Mouse (Mus musculus) hindbrain, embryonic 12.5 days (tissue): ENCODE results near the gene Mdm2. TPM values are rescaled to one million over a fixed set of nuclear protein-coding genes. Genes with fewer than 3 reads are reported as not detected.
"Not testable (repeated sequence)": the region's sequence is repeated elsewhere in the genome, so short reads cannot be mapped to it uniquely, and the experiment has no call there.

ENCODE experiments used
- ATAC-seq: fragments of 200-750 bp; cut with Nextera tagmentation; 2 replicates; pipeline ENCODE4 v1.8.0; 2017; ENCODE audit warnings: moderate TSS enrichment; ENCODE audit not compliant: low FRiP score
- H3K27ac ChIP-seq: fragments of 300-500 bp; sonication (generic); 2 replicates; pipeline ENCODE4 v1.5.1; 2016; ENCODE audit warnings: mild to moderate bottlenecking
- H3K27me3 ChIP-seq: fragments of 300-500 bp; sonication (generic); 2 replicates; pipeline ENCODE4 v1.6.1; 2016; ENCODE audit warnings: mild to moderate bottlenecking
- H3K36me3 ChIP-seq: fragments of 300-500 bp; sonication (generic); 2 replicates; pipeline ENCODE4 v1.6.1; 2016; ENCODE audit warnings: mild to moderate bottlenecking
- H3K4me1 ChIP-seq: fragments of 300-500 bp; sonication (generic); 2 replicates; pipeline ENCODE4 v1.6.1; 2016
- H3K4me2 ChIP-seq: fragments of 300-500 bp; sonication (generic); replicated peaks from 2 replicates; pipeline ENCODE4 v1.6.1; 2016; ENCODE audit warnings: mild to moderate bottlenecking
- H3K4me3 ChIP-seq: fragments of 300-500 bp; sonication (generic); 2 replicates; pipeline ENCODE4 v1.5.1; 2016; ENCODE audit warnings: mild to moderate bottlenecking
- H3K9ac ChIP-seq: fragments of 300-500 bp; sonication (generic); 2 replicates; pipeline ENCODE4 v1.6.1; 2016; ENCODE audit warnings: mild to moderate bottlenecking, moderate library complexity
- H3K9me3 ChIP-seq: fragments of 300-500 bp; sonication (generic); replicated peaks from 2 replicates; pipeline ENCODE4 v1.6.1; 2016; ENCODE audit warnings: mild to moderate bottlenecking
- WGBS: fragments of 180-500 bp; shearing (Covaris S2); methylation state at CpG from one replicate; pipeline ENCODE4 v1.1.7; 2016; 5-methylcytosine and 5-hydroxymethylcytosine counted together
- polyA plus RNA-seq: library from polyadenylated mRNA; unstranded; fragments of >200 nt; fragmentation: Nextera tagmentation; extraction: Ambion mirVana; gene quantifications from 2 replicates; pipeline ENCODE4 v1.2.1, GENCODE M21; 2016

Mdm2 gene
- polyA plus RNA-seq: 69.2 and 77.3 TPM in 2 replicates

DNA sequence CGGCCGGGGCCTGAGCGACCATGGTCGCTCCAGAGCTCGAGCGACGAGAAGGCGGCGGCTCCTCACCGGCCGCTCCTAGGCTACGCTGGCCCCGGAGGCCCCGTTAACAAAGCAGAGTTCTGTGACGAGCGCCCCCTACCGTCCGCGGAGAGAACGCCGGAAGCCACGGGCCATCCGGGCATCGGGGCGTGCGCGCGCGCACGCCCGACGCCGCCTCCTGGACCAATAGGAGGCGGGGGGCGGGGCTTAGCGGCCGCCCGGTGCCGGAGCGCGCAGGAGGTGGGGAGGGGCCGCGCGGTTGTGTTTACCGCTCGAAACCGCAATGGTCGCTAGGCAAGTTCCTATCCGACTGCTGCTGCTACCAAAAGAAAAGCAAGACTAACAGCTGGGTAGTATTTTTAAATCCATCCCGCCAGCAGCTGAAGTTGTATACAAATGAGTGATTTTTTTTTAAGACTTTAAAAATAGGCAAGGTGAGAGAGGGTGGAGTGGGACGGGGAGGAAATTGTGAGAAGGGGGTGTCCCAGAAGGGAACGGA lies at the start of gene Mdm2:
Mdm2 (minus strand) TSS at position 155 of the 538 bp plus-strand sequence.
- H3K36me3 ChIP-seq: peaks cover 13% of the 10 kb centered on the region
- WGBS: under 1% methylated on average over 51 of the region's 52 CpGs
- peak within 1 kb of the TSS; percentile 68 for H3K4me2 ChIP-seq
- peak within 1 kb of the TSS; percentile 96 for H3K27ac ChIP-seq
- H3K9me3 ChIP-seq: no peaks in the 10 kb centered on the region
- peak; percentile 95 for ATAC-seq
- H3K9ac ChIP-seq: peak within 1 kb of the TSS; percentile 93
- H3K27me3 ChIP-seq: no peaks in the 10 kb centered on the region
- H3K4me1 ChIP-seq: peaks cover 18% of the 10 kb centered on the region
- H3K4me3 ChIP-seq: peak within 1 kb of the TSS; percentile 81

DNA sequence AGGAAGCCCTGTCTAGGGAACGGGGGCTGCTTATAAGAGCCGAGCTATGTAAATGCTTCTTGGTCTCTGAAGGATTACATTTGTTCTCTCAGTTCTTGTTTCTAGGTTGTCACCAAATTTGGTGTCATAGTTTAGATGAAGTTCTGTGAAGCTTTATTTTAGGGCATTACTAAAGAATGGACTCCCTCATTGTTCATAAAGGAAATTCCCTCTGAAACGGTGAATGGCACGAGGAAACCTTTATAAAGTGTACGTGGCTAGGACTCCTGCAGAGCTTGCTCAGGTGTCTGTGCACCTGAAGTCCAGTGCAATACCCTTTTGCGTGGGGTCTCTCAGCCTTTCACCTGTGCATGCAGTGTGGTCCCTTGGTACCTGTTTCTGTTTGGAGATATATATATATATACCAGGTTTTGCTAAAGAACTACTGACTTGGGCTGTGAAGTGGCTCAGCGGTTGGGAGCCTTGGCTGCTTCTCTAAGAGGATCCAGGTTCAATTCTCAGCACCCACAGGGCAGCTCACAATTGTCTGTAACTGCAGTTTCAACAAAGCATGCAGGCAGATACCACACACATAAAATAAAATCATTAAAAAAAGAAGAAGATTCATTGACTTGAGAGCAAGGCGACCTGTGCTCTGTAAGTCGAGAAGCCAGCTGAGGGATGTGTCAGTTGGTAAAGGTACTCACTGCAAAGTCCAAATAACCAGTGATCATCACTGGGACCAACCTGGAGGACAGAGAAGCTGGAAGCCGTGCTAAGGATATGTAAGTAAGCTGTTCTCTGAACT lies 49.5 kb upstream of the Mdm2 start:
- no peak overlapping the region for H3K4me2 ChIP-seq
- ATAC-seq: no peak
- H3K27me3 ChIP-seq: no peaks in the 10 kb centered on the region
- WGBS: 94% methylated on average over 10 of the region's 10 CpGs
- H3K9ac ChIP-seq: no peak overlapping the region
- H3K27ac ChIP-seq: no peak overlapping the region
- H3K4me1 ChIP-seq: no peaks in the 10 kb centered on the region
- H3K4me3 ChIP-seq: no peak overlapping the region
- peaks cover 87% of the 10 kb centered on the region for H3K36me3 ChIP-seq
- H3K9me3 ChIP-seq: no peaks in the 10 kb centered on the region

DNA sequence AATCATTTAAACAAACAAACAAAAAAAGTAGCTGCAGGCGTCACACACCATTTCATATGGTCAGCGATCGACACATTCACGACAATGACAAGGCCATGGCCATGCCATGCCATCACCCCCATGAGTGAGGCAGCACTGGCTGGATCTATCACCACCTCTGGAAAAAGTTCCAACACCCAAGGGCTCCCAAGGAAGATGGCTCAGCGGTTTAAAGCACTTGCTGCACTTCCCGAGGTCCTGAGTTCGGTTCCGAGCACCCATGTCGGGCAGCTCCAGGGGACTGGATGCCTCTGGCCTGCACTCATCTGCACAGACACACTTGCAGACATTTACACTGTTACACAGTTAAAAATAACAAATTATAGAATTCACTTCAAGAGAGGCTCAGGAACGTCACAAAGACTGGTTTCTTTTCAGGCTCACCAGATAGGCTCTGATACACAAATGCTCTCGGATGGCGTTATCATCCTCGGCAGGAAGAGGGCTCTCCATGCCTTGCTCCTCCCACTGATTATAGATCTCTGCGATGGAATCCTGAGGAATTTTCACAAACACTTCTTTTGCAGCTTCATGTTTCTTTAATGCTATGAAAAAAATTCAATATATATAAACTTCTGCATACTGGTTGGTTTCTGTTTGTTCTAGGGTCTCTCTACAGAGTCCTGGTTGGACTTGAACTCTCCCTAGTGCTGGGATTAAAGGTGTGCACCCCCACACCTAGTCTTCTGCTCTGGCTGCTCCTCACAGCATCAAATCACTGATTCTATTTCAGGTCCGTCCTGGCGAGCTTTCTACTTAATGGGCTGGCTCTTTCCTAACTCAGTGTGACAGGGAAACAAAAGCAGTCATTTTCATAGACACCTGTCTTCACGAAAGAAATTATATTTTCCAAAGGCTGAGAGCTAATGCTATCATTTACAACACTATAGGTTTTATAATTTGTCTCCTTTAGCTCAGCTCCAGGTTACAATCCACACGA lies 48.5 kb upstream of the Mdm2 start:
- Histone ChIP-seq H3K27me3 (no peaks in the 10 kb centered on the region), H3K27ac (no peak overlapping the region), H3K4me3 (no peak overlapping the region), H3K4me2 (no peak overlapping the region), H3K36me3 (peaks cover 85% of the 10 kb centered on the region), H3K9ac (no peak overlapping the region), H3K4me1 (no peaks in the 10 kb centered on the region), H3K9me3 (no peaks in the 10 kb centered on the region)
- ATAC-seq: no peak
- 91% methylated on average over 18 of the region's 18 CpGs for WGBS

DNA sequence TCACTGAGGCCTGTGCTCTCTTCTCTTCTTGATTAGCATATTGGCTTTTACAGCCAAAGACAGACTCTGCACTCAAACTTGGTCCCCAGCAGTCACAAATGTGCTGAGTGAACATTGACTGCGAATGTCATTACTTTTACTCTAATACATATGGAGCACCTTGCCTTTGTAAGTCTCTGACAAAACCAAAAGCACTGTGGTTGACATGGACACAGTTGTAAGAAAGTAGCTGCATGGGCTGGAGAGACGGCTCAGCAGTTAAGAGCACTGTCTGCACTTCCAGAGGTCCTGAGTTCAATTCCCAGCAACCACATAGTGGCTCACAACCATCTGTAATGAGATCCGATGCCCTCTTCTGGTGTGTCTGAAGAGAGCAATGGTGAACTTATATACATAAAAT lies 47.8 kb upstream of the Mdm2 start:
- 96% methylated on average over 3 of the region's 3 CpGs for WGBS
- not testable (repeated sequence) for H3K9me3 ChIP-seq, H3K27me3 ChIP-seq, H3K4me3 ChIP-seq, H3K9ac ChIP-seq, H3K4me1 ChIP-seq, H3K27ac ChIP-seq, H3K4me2 ChIP-seq, ATAC-seq
- H3K36me3 ChIP-seq: peaks cover 79% of the 10 kb centered on the region

DNA sequence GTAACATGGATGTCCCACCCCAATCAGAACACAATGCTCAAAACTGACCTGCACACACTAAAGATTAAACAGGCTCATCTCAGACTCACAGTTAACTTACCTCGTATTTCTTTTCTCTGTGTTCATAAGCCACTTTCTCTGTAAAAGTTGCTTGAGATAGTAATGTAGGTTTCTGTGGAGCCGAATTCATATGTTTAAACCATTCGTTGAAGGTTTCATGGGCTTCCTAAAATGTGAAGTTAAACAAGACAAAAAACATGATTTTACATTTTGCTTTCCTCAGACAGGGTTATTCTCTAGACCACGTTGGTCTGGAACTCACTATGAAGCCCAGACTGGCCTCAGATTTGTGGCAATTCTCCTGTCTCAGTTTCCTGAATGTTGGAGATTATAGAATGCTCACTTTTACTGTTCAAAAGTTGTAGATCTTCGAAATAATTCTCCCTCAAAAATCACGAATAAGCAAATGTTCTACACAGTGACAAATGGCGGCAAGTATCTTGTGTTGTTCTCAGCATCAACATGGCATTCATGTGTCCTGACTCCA lies 47.3 kb upstream of the Mdm2 start:
- H3K27me3 ChIP-seq: no peaks in the 10 kb centered on the region
- peaks cover 76% of the 10 kb centered on the region for H3K36me3 ChIP-seq
- no peak overlapping the region for H3K4me3 ChIP-seq
- WGBS: 95% methylated on average over 7 of the region's 7 CpGs
- H3K27ac ChIP-seq: no peak overlapping the region
- H3K9ac ChIP-seq: no peak overlapping the region
- ATAC-seq: no peak
- no peaks in the 10 kb centered on the region for H3K4me1 ChIP-seq
- no peak overlapping the region for H3K4me2 ChIP-seq
- H3K9me3 ChIP-seq: no peaks in the 10 kb centered on the region

DNA sequence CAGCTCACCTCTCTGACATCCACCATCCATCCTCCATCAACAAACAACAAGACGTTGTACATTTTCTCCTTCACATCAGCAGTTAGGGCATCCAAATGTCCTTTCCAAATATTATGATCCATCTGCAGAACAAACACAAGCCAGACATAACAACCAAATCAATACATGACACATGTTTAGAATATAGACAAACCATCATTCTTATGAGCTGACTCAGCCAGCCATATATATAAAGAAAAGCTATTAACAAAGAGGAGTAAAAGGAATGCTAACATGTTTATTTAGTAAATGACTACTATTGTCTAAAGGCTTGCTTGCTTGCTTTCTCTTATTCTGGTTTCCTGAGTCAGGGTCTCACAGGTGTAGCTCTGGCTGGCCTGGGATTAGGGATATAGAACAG lies 46.7 kb upstream of the Mdm2 start:
- 97% methylated on average over 1 of the region's 1 CpGs for WGBS
- no peaks in the 10 kb centered on the region for H3K9me3 ChIP-seq
- no peak overlapping the region for H3K4me2 ChIP-seq
- H3K4me3 ChIP-seq: no peak overlapping the region
- ATAC-seq: no peak
- peaks cover 74% of the 10 kb centered on the region for H3K36me3 ChIP-seq
- H3K27me3 ChIP-seq: no peaks in the 10 kb centered on the region
- no peaks in the 10 kb centered on the region for H3K4me1 ChIP-seq
- no peak overlapping the region for H3K9ac ChIP-seq
- no peak overlapping the region for H3K27ac ChIP-seq

DNA sequence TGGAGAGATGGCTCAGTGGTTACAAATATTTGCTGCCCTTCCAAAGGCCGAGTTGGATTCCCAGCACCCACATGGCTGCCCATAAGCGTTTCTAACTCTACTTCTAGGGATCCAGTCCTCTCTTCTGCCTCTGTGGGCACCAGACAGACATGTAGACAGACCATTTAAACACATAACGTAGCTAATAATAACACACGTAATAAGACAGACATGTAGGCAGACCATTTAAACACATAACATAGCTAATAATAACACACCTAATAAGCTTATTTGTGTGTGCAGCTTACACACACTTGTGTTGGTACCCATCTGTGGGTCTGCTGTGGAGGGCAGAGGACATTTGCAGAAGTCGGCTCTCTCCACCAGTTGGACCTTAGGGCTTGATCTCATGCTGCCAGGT lies 46.2 kb upstream of the Mdm2 start:
- no peak overlapping the region for H3K27ac ChIP-seq
- WGBS: 95% methylated on average over 5 of the region's 5 CpGs
- no peaks in the 10 kb centered on the region for H3K9me3 ChIP-seq
- H3K4me2 ChIP-seq: no peak overlapping the region
- no peak overlapping the region for H3K9ac ChIP-seq
- ATAC-seq: no peak
- H3K4me3 ChIP-seq: no peak overlapping the region
- H3K4me1 ChIP-seq: no peaks in the 10 kb centered on the region
- H3K36me3 ChIP-seq: peaks cover 76% of the 10 kb centered on the region
- no peaks in the 10 kb centered on the region for H3K27me3 ChIP-seq

DNA sequence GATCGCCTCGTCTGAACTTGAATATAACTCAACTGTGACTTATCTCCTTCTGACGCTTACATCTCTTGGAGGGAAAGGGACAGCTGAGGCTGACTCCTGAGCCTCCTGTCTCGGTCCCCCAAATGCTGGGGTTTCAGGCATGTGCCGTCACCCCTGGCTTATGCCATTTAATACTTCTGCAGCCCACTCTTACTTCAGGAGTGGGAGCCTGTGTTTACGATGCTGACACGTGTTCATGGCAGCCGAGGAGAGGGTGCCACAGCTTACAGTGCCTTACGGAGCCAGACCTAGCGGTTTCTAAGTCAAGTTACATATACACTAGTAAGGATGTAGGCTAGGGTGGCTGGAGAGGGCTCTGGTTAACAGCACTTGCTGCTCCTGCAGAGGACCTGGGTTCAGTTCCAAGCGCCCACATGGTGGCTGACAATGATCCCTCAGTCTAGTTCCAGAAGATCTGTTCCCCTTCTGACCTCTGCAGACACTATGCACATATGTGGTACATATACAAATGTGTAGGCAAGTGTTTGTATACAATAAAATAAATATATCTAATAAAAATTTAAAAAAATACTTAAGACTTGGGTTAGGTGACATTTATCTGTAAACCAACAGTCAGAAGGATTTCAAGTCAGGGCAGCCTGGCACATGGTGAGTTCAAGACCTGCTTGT lies 45.4 kb upstream of the Mdm2 start:
- Histone ChIP-seq H3K27ac (no peak overlapping the region), H3K27me3 (no peaks in the 10 kb centered on the region), H3K9ac (no peak overlapping the region; the same call in 1 of the 2 replicates), H3K4me3 (no peak overlapping the region), H3K36me3 (peaks cover 76% of the 10 kb centered on the region), H3K4me1 (no peaks in the 10 kb centered on the region), H3K9me3 (no peaks in the 10 kb centered on the region), H3K4me2 (no peak overlapping the region)
- ATAC-seq: no peak
- 95% methylated on average over 11 of the region's 11 CpGs for WGBS

DNA sequence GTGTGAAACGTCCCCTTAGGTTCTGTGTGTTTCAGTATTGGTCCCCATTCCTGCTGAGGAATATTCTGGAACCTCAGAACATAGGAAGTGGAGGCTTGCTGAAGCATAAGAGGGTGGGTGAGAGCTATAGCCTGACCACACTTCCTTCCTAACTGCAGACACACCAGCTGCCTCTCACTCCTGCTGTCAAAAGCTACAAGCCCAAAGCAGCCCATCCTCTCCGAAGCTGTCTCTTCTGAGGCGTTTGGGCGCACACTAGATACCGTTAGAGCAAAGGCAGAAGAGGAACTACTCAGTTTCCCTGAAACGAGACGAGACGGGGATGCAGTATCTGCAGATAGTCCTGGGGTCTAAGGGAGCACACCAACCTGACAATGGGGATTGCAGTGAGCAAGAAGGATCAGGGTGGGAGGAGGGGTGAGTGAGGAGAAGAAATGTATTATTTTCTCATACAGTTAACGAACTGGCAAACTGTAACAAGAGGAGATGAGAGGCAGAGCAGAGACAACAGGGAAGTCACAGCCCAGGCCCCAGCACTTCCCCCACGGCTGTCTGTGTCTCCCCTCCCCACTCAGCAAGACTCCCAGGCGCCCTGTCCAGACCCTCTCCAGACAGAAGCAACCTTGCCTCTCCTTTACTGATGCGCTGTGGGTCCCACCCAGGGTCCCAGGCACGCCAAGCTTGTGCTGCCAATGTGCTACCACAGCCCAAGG lies 44.7 kb upstream of the Mdm2 start:
- WGBS: 88% methylated on average over 13 of the region's 13 CpGs
- no peak overlapping the region for H3K4me3 ChIP-seq
- H3K27ac ChIP-seq: no peak overlapping the region
- H3K9me3 ChIP-seq: no peaks in the 10 kb centered on the region
- H3K27me3 ChIP-seq: no peaks in the 10 kb centered on the region
- no peaks in the 10 kb centered on the region for H3K4me1 ChIP-seq
- H3K9ac ChIP-seq: no peak overlapping the region; the same call in 1 of the 2 replicates
- no peak for ATAC-seq
- peaks cover 74% of the 10 kb centered on the region for H3K36me3 ChIP-seq
- H3K4me2 ChIP-seq: no peak overlapping the region

DNA sequence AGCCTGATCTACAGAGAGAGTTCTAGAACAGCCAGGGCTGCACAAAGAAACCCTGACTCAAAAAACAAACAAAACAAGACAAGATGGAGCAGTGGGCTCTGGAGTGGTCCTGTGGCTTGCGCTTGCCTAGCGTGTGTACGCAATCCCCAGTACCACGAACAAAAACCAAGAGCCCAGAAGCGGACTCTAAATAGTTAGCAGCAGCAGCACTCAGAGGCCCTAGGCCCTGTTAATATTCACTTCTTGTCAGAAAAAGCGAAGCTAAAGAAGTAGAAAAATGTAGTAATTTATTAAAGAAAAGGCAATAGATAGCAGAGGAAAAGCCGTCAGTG lies 44.0 kb upstream of the Mdm2 start:
- H3K36me3 ChIP-seq: peaks cover 75% of the 10 kb centered on the region
- no peaks in the 10 kb centered on the region for H3K4me1 ChIP-seq
- H3K4me3 ChIP-seq: no peak overlapping the region
- H3K9me3 ChIP-seq: no peaks in the 10 kb centered on the region
- H3K27ac ChIP-seq: no peak overlapping the region
- no peaks in the 10 kb centered on the region for H3K27me3 ChIP-seq
- no peak overlapping the region for H3K9ac ChIP-seq
- WGBS: 95% methylated on average over 7 of the region's 7 CpGs
- ATAC-seq: no peak
- no peak overlapping the region for H3K4me2 ChIP-seq
